Mouse (Mus musculus): Measurements from ENCODE around the gene Fbxo36. TPM values are rescaled to one million over a fixed set of nuclear protein-coding genes. Genes with fewer than 3 reads are reported as not detected.
A peak's percentile ranks its signal among the peaks of the same experiment; 100 is the strongest.

Fbxo36 gene
- polyA plus RNA-seq, 1 experiment from 2014 or later = 25.7 TPM

DNA sequence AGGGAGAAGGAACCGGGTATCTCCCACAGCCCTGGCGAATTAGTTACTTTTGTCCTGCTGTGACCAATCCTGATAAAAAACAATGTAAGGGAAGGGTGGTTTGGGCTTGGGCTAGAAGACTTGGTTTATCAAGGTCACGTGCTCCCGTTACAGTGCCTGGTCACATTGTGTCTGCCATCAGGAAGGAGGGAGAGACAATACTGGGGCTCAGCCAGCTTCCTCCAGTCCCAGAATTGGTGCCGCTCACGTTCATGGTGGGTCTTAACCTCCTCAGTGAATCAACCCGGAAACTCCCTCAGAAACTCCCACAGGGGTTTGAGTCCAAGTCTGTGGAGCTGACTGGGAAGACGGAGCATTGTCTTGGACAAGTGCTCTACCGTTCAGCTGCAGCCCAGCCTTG, 86.0 kb downstream of the Fbxo36 start:
- Histone ChIP-seq H3K9me3 (ENCODE audit: control insufficient read depth, low read length) (no peaks in the 10 kb centered on the region), H3K36me3 (ENCODE audit: control insufficient read depth, insufficient read depth, low read length) (no peaks in the 10 kb centered on the region), H3K27me3 (ENCODE audit: control insufficient read depth, insufficient read depth, low read depth, low read length) (no peaks in the 10 kb centered on the region), H3K4me3 (ENCODE audit: low read length) (no peak overlapping the region), H3K27ac (ENCODE audit: low read length) (no peak overlapping the region), H3K4me2 (ENCODE audit: low read depth, low read length) (no peak overlapping the region), H3K9ac (ENCODE audit: low read length) (no peak overlapping the region), H3K4me1 (replicated peaks; ENCODE audit: control insufficient read depth, insufficient read depth, low read length) (no peaks in the 10 kb centered on the region)
- WGBS = 65% methylated on average over 9 of the region's 9 CpGs
- ATAC-seq (ENCODE audit: low read depth) = no peak

DNA sequence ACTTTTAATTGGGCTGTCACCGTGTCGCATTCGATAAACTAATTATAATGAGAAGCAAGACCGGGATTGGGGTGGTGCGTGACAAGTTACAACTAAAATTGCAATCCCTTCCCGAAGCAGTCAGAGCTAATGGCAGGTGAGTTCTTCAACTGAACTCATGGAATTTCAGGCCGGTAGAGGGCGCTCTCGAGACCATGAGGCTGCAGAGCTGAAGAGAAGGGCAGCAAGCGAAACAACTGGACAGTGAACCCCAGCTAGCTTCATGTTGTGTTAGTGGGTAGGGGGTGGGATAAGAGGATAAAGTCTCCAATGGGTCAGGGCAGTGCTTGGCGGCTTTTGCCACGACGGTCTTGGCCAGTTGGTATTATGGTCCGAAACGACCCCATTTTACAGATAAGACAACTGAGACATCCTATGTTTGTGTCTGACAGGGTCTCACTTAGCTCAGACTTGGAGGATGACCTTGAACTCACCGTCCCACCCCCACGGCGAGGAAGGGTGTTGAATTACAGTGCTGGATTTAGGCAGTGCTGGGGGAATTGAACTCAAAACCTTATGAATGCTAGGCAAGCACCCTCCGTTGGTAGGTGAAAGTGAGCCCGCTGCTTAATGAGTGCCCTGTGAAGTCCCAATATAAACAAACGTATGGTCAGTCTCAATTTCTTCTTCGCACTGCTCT, 94.0 kb downstream of the Fbxo36 start:
- no peaks in the 10 kb centered on the region for H3K9me3 ChIP-seq (ENCODE audit: control insufficient read depth, low read length)
- peaks cover 8% of the 10 kb centered on the region; the same call in 1 of the 2 replicates for H3K4me1 ChIP-seq (replicated peaks; ENCODE audit: control insufficient read depth, insufficient read depth, low read length)
- peaks cover 21% of the 10 kb centered on the region for H3K27me3 ChIP-seq (ENCODE audit: control insufficient read depth, insufficient read depth, low read depth, low read length)
- no peaks in the 10 kb centered on the region for H3K36me3 ChIP-seq (ENCODE audit: control insufficient read depth, insufficient read depth, low read length)
- no peak overlapping the region for H3K9ac ChIP-seq (ENCODE audit: low read length)
- WGBS = 13% methylated on average over 22 of the region's 22 CpGs
- H3K27ac ChIP-seq (ENCODE audit: low read length) = no peak overlapping the region
- peak; percentile 26; the same call in 1 of the 2 replicates for ATAC-seq (ENCODE audit: low read depth)
- H3K4me3 ChIP-seq (ENCODE audit: low read length) = peak overlapping the region; percentile 50
- peak overlapping the region; percentile 80 for H3K4me2 ChIP-seq (ENCODE audit: low read depth, low read length)

DNA sequence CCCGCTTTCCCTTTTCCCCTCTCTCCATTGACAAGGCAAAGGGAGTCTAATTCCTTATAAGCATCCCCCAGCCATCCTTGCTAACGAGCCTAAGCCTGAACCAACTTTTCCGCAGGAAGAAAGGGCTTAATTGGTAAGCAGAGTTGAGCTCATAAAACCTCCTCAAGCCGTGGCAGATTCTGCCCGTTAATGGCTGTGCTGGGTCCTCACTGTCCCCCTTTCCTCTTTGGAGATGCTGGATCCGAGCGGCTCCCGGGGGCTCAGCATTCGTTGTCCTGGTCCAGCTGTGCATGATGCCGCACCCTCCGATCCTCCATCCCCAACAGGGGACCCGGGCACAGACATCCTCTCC, 94.5 kb downstream of the Fbxo36 start:
- no peak overlapping the region for H3K27ac ChIP-seq (ENCODE audit: low read length)
- peaks cover 21% of the 10 kb centered on the region for H3K27me3 ChIP-seq (ENCODE audit: control insufficient read depth, insufficient read depth, low read depth, low read length)
- peak overlapping the region; percentile 80 for H3K4me2 ChIP-seq (ENCODE audit: low read depth, low read length)
- no peaks in the 10 kb centered on the region for H3K9me3 ChIP-seq (ENCODE audit: control insufficient read depth, low read length)
- peak overlapping the region; percentile 50 for H3K4me3 ChIP-seq (ENCODE audit: low read length)
- H3K4me1 ChIP-seq (replicated peaks; ENCODE audit: control insufficient read depth, insufficient read depth, low read length) = peaks cover 8% of the 10 kb centered on the region; the same call in 1 of the 2 replicates
- H3K9ac ChIP-seq (ENCODE audit: low read length) = peak overlapping the region; percentile 34
- no peaks in the 10 kb centered on the region for H3K36me3 ChIP-seq (ENCODE audit: control insufficient read depth, insufficient read depth, low read length)
- ATAC-seq (ENCODE audit: low read depth) = no peak
- 2% methylated on average over 12 of the region's 12 CpGs for WGBS

DNA sequence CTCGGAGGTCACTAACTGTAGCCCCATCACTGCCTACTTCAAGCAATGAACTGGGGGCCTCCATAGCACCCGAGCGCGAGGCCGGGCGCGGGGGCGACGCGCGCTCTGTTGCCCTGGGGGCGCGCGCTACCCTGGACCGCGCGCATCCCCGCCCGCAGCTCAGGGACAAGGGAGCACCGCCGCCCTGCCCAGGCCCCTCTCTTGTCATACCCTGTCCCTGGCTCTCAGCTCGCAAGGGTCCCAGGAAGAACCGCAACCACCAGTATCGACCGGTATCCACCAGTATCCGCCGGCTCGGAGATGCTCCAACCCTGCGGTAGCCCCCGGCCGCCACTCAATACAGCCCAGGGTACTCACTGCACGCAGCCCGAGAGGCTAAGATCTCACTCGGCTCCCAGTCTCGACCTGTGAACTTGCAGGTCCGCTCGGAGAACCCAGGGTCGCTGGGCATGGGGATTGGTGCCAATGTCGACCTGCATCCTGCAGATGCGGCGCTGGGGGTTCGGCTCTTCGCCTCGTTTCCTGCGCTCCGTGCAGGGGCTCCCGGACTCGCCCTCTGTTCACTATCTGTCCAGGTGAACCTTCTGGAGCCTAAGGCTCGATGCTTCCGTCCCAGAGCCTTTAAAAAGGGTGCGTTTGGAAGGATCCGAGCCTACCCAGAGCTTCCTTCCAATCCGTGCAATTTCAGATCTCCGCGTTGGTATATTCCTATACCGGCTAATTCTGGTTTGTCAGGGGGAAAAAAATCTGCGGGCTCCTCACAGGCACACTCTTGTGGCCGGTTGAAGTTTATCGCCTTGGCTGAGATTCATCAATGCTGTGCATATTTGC, 95.1 kb downstream of the Fbxo36 start, which contains the start of gene Slc16a14:
Slc16a14 (minus strand) TSS at position 632 of the 831 bp plus-strand sequence.
- Histone ChIP-seq H3K27ac (ENCODE audit: low read length) (no peak within 1 kb of the TSS), H3K9me3 (ENCODE audit: control insufficient read depth, low read length) (no peaks in the 10 kb centered on the region), H3K9ac (ENCODE audit: low read length) (peak within 1 kb of the TSS; percentile 34), H3K4me2 (ENCODE audit: low read depth, low read length) (peak within 1 kb of the TSS; percentile 80), H3K4me3 (ENCODE audit: low read length) (peak within 1 kb of the TSS; percentile 50), H3K27me3 (ENCODE audit: control insufficient read depth, insufficient read depth, low read depth, low read length) (peaks cover 21% of the 10 kb centered on the region), H3K36me3 (ENCODE audit: control insufficient read depth, insufficient read depth, low read length) (no peaks in the 10 kb centered on the region), H3K4me1 (replicated peaks; ENCODE audit: control insufficient read depth, insufficient read depth, low read length) (peaks cover 8% of the 10 kb centered on the region; the same call in 1 of the 2 replicates)
- ATAC-seq (ENCODE audit: low read depth) = peak; percentile 62
- WGBS = under 1% methylated on average over 54 of the region's 59 CpGs

DNA sequence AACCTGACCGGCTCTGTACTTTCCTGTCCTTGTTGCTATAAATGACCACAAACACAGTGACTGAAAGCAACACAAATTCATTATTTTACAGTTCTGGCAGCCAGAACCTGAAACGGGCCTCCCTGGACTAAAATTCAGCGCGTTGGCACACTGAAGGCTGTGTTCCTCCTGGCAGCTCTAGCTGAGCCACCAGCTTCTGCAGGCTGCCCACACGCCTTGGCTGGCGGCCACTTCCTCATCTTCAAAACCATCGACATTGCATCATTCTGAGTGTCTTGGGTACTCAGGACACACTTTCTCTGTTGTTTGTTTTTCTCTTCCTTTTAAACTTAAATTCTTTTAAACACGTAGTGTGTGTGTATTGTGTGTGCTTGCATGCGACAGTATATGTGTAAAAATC, 96.0 kb downstream of the Fbxo36 start:
- no peak overlapping the region for H3K4me3 ChIP-seq (ENCODE audit: low read length)
- WGBS = 44% methylated on average over 9 of the region's 9 CpGs
- no peak for ATAC-seq (ENCODE audit: low read depth)

DNA sequence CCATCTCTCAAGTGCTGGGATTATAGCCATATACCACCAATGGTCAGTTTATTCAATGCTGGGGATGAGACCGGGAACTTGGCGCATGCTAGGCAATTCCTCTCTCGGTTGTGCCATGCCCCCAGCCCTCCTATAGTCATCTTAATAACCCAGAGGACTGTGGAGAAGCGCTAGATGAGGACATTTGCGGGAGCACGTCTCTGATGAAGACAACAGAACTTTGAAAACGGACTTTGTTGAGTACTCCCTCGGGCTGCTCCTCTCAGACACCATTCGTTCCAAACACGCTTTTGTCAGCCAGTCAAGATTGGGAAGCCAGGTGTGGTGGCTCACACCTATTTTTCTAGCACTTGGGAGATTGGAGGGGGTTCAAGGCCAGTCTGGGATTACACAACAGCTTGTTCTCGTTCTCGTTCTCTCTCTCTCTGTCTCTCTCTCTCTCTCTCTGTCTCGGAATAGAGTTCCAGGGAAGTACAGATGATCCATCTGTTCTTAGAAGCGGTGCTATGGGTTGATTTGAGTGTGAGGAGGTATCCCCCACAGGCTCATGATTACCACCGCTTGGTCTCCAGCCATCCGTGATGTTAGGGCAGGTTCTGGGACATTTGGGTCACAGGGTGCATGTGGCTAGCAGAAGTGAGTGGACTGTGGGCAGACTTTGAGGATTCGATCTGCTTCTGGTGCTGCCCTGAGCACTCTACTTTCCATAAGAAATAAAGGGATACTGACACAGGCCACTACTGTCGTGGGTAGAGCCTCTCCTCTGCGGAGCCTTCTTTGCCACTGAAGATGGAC, 97.3 kb downstream of the Fbxo36 start:
- Histone ChIP-seq H3K4me2 (ENCODE audit: low read depth, low read length) (no peak overlapping the region), H3K27me3 (ENCODE audit: control insufficient read depth, insufficient read depth, low read depth, low read length) (peaks cover 21% of the 10 kb centered on the region), H3K36me3 (ENCODE audit: control insufficient read depth, insufficient read depth, low read length) (no peaks in the 10 kb centered on the region), H3K4me3 (ENCODE audit: low read length) (no peak overlapping the region), H3K4me1 (replicated peaks; ENCODE audit: control insufficient read depth, insufficient read depth, low read length) (peaks cover 8% of the 10 kb centered on the region; the same call in 1 of the 2 replicates), H3K9ac (ENCODE audit: low read length) (no peak overlapping the region), H3K27ac (ENCODE audit: low read length) (no peak overlapping the region), H3K9me3 (ENCODE audit: control insufficient read depth, low read length) (no peaks in the 10 kb centered on the region; the same call in 1 of the 2 replicates)
- 79% methylated on average over 19 of the region's 19 CpGs for WGBS
- ATAC-seq (ENCODE audit: low read depth) = no peak

More for the DNA sequence above, 96.0 kb downstream of the Fbxo36 start:
- no peaks in the 10 kb centered on the region for H3K9me3 ChIP-seq (ENCODE audit: control insufficient read depth, low read length)
- H3K9ac ChIP-seq (ENCODE audit: low read length) = no peak overlapping the region
- H3K36me3 ChIP-seq (ENCODE audit: control insufficient read depth, insufficient read depth, low read length) = no peaks in the 10 kb centered on the region
- peaks cover 8% of the 10 kb centered on the region; the same call in 1 of the 2 replicates for H3K4me1 ChIP-seq (replicated peaks; ENCODE audit: control insufficient read depth, insufficient read depth, low read length)
- no peak overlapping the region for H3K4me2 ChIP-seq (ENCODE audit: low read depth, low read length)
- H3K27me3 ChIP-seq (ENCODE audit: control insufficient read depth, insufficient read depth, low read depth, low read length) = peaks cover 21% of the 10 kb centered on the region
- no peak overlapping the region for H3K27ac ChIP-seq (ENCODE audit: low read length)

DNA sequence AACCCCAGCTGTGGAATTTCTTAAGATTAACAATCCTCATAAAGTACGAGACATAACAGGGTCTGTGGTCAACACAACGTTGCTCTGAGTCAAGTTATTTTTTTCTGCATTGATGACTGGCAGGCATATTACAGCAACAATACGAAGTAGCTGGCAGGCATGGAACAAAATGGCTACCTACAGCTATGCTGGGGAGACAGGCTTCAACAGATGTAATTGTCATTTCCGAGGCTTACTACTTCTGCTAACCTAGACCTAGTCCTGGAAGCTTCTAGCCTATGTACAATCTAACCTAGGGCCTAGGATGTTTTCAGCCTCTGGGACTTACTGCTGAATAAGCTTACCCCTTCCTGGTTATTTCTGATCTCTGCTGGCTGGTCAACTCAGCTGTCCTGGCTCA, 99.8 kb downstream of the Fbxo36 start:
- Histone ChIP-seq H3K4me2 (ENCODE audit: low read depth, low read length) (no peak overlapping the region), H3K36me3 (ENCODE audit: control insufficient read depth, insufficient read depth, low read length) (no peaks in the 10 kb centered on the region), H3K4me3 (ENCODE audit: low read length) (no peak overlapping the region), H3K27me3 (ENCODE audit: control insufficient read depth, insufficient read depth, low read depth, low read length) (peaks cover 5% of the 10 kb centered on the region), H3K4me1 (replicated peaks; ENCODE audit: control insufficient read depth, insufficient read depth, low read length) (peaks cover 5% of the 10 kb centered on the region; the same call in 1 of the 2 replicates), H3K27ac (ENCODE audit: low read length) (no peak overlapping the region), H3K9ac (ENCODE audit: low read length) (no peak overlapping the region), H3K9me3 (ENCODE audit: control insufficient read depth, low read length) (no peaks in the 10 kb centered on the region; the same call in 1 of the 2 replicates)
- ATAC-seq (ENCODE audit: low read depth) = no peak
- WGBS = 74% methylated on average over 4 of the region's 4 CpGs

DNA sequence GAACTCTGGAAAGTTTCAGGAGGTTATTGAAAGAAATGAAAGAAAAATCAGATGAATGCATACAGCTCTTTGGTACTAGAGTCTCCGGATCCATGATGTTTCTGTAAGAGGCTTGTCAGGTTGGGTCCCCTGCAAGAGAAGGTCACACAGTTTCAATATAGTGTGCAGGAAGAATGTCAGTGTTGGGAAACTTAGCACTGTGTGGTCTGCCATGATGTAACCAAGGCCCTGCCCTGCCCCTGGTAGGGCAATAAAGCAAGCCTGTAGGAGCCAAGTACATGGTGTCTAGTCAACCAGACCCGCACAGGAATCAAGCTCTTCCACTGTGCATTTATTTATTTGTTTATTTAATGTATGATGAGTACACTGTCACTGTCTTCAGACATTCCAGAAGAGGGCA, 100.7 kb downstream of the Fbxo36 start:
- H3K4me3 ChIP-seq (ENCODE audit: low read length) = no peak overlapping the region
- no peaks in the 10 kb centered on the region for H3K27me3 ChIP-seq (ENCODE audit: control insufficient read depth, insufficient read depth, low read depth, low read length)
- no peak overlapping the region for H3K27ac ChIP-seq (ENCODE audit: low read length)
- H3K4me1 ChIP-seq (replicated peaks; ENCODE audit: control insufficient read depth, insufficient read depth, low read length) = no peaks in the 10 kb centered on the region
- H3K4me2 ChIP-seq (ENCODE audit: low read depth, low read length) = no peak overlapping the region
- no peak for ATAC-seq (ENCODE audit: low read depth)
- H3K36me3 ChIP-seq (ENCODE audit: control insufficient read depth, insufficient read depth, low read length) = no peaks in the 10 kb centered on the region
- WGBS = 76% methylated on average over 2 of the region's 2 CpGs
- no peaks in the 10 kb centered on the region; the same call in 1 of the 2 replicates for H3K9me3 ChIP-seq (ENCODE audit: control insufficient read depth, low read length)
- H3K9ac ChIP-seq (ENCODE audit: low read length) = no peak overlapping the region

DNA sequence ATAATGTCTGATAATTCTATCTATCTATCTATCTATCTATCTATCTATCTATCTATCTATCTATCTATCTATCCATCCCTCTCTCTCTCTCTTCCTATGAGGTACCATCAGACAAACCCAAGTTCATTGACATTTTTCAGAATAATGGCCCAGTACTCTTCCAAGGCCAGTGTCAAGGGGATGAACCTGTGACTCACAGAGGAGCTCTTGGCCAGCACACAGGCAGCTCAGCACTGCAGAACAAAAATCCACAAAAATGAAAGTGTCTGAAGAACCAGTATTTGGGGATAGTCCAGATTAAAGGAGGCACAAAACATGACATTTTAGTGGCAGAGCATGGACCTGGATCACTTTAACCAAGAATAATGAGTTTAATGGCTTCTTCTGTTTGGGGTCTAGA, 103.0 kb downstream of the Fbxo36 start:
- H3K9ac ChIP-seq (ENCODE audit: low read length) = no peak overlapping the region
- ATAC-seq (ENCODE audit: low read depth) = no peak

More for the DNA sequence above, 103.0 kb downstream of the Fbxo36 start:
- Histone ChIP-seq H3K27ac (ENCODE audit: low read length) (no peak overlapping the region), H3K9me3 (ENCODE audit: control insufficient read depth, low read length) (no peaks in the 10 kb centered on the region; the same call in 1 of the 2 replicates), H3K27me3 (ENCODE audit: control insufficient read depth, insufficient read depth, low read depth, low read length) (no peaks in the 10 kb centered on the region), H3K4me3 (ENCODE audit: low read length) (no peak overlapping the region), H3K4me2 (ENCODE audit: low read depth, low read length) (no peak overlapping the region), H3K36me3 (ENCODE audit: control insufficient read depth, insufficient read depth, low read length) (no peaks in the 10 kb centered on the region), H3K4me1 (replicated peaks; ENCODE audit: control insufficient read depth, insufficient read depth, low read length) (no peaks in the 10 kb centered on the region)
